Mouse (Mus musculus): Measurements from ENCODE around the gene Copb1.

DNA sequence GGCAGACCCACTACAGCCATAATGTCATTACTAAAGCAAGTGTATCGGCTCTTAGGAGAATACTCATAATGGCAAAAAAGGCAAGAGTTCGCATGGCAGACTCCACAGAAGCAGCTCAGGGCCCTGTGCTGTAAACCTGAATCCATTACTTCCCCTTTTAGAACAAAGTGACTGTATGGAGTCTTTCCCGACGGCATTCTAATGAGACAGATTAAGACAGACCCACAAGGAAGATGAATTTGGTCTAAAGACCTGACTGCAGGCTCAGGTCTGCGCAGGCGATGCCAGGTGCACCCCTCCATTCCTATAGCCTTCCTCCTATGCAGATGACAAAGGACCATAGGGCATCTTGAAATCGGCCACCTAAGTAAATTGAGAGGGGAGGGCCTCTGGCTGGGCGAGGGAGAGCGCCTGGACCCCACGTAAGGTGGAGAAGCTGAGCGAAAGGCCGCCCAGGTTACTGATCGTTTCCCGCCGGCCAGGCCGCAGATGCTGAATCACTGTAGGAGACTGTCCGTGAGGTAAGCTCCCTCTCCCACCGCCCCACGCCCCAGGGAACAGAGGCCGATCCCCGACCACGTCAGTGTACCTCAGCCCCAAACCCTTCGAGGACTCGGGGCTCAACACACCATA is 21.0 kb upstream of the Copb1 start:
- TF ChIP-seq CTCF (IDR thresholded peaks at IDR 0.05; ENCODE audit: control insufficient read depth, insufficient read depth, insufficient replicate concordance, low read depth, low read length): no peak
- no peak for TF ChIP-seq POLR2A (IDR thresholded peaks at IDR 0.05; ENCODE audit: control insufficient read depth, low read depth, low read length)

All from testis, adult 2 months (tissue).